Mouse (Mus musculus) forebrain, embryonic 16.5 days (tissue): ENCODE measurements around the gene Chmp3. TPM values are rescaled to one million over a fixed set of nuclear protein-coding genes. Genes with fewer than 3 reads are reported as not detected.

ENCODE experiments used
- ATAC-seq: fragments of 200-750 bp; cut with Nextera tagmentation; 2 replicates; pipeline ENCODE4 v1.8.0; 2017; ENCODE audit warnings: mild to moderate bottlenecking, moderate library complexity
- H3K27ac ChIP-seq: fragments of 300-500 bp; sonication (generic); 2 replicates; pipeline ENCODE4 v1.5.1; 2014; ENCODE audit warnings: low read length, control low read depth
- H3K27me3 ChIP-seq: fragments of 300-500 bp; sonication (generic); replicated peaks from 2 replicates; pipeline ENCODE4 v1.6.1; 2014; ENCODE audit warnings: low read length; ENCODE audit not compliant: control insufficient read depth, insufficient read depth
- H3K36me3 ChIP-seq: fragments of 300-500 bp; sonication (generic); 2 replicates; pipeline ENCODE4 v1.6.1; 2014; ENCODE audit not compliant: control insufficient read depth, insufficient read depth
- H3K4me1 ChIP-seq: fragments of 300-500 bp; sonication (generic); replicated peaks from 2 replicates; pipeline ENCODE4 v1.6.1; 2014; ENCODE audit warnings: low read length; ENCODE audit not compliant: control insufficient read depth, insufficient read depth
- H3K4me2 ChIP-seq: fragments of 300-500 bp; sonication (generic); 2 replicates; pipeline ENCODE4 v1.6.1; 2014; ENCODE audit warnings: mild to moderate bottlenecking, low read length, control low read depth
- H3K4me3 ChIP-seq: fragments of 300-500 bp; sonication (generic); replicated peaks from 2 replicates; pipeline ENCODE4 v1.5.1; 2014; ENCODE audit warnings: mild to moderate bottlenecking, low read length, control low read depth
- H3K9ac ChIP-seq: fragments of 300-500 bp; sonication (generic); replicated peaks from 2 replicates; pipeline ENCODE4 v1.6.1; 2014; ENCODE audit warnings: low read depth, low read length, control low read depth
- H3K9me3 ChIP-seq: fragments of 300-500 bp; sonication (generic); 2 replicates; pipeline ENCODE4 v1.6.1; 2016; ENCODE audit warnings: low read length; ENCODE audit not compliant: control insufficient read depth
- WGBS: fragments of 180-500 bp; shearing (Covaris S2); extraction: QIAGEN DNeasy Blood & Tissue Kit; methylation state at CpG from one replicate; pipeline ENCODE4 v1.1.7; 2014; 5-methylcytosine and 5-hydroxymethylcytosine counted together
- polyA plus RNA-seq: library from polyadenylated mRNA; unstranded; fragments of >200 nt; fragmentation: Nextera tagmentation; extraction: Ambion mirVana; gene quantifications from 2 replicates; pipeline ENCODE4 v1.2.1, GENCODE M21; 2015

Gene Chmp3
- polyA plus RNA-seq, 1 experiment from 2014 or later = 66.8 TPM

- peaks cover 7% of the 10 kb centered on the region for H3K4me1 ChIP-seq
- no peak overlapping the region for H3K9ac ChIP-seq
- no peak overlapping the region for H3K4me2 ChIP-seq
- H3K27me3 ChIP-seq = no peaks in the 10 kb centered on the region
- H3K9me3 ChIP-seq = no peaks in the 10 kb centered on the region
- peaks cover 47% of the 10 kb centered on the region for H3K36me3 ChIP-seq
- H3K27ac ChIP-seq = no peak overlapping the region
- no peak overlapping the region for H3K4me3 ChIP-seq
- ATAC-seq = no peak
These were observed 81.1 kb downstream of the Chmp3 start for GRCm38 (mm10) chr6:71624723-71625122.

DNA sequence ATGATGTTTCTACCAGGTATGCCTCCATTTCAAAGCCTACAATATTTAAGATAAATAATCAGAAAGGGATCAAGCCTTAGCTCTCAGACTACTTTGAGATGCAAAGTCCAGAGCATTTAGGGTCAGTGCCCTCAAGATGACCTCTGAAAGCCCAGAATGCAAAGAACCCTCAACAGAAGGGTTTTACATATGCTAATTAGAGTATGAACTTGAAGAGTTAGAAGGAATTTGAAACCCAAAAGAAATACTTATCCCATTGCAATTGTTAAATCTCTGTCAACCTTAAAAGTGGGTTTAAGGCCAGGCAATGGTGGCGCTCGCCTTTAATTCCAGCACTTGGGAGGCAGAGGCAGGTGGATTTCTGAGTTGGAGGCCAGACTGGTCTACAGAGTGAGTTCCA, 82.4 kb downstream of the Chmp3 start:
- WGBS = 74% methylated on average over 2 of the region's 2 CpGs
- Histone ChIP-seq H3K4me3 (no peak overlapping the region), H3K36me3 (peaks cover 41% of the 10 kb centered on the region)

GRCm38 (mm10) chr6:71627325-71627724, 83.7 kb downstream of the Chmp3 start:
- H3K36me3 ChIP-seq = peaks cover 37% of the 10 kb centered on the region

More for the DNA sequence above, 82.4 kb downstream of the Chmp3 start:
- Histone ChIP-seq H3K27me3 (no peaks in the 10 kb centered on the region), H3K4me1 (peaks cover 16% of the 10 kb centered on the region), H3K9me3 (no peaks in the 10 kb centered on the region), H3K4me2 (no peak overlapping the region), H3K9ac (no peak overlapping the region), H3K27ac (no peak overlapping the region)
- ATAC-seq = no peak

DNA sequence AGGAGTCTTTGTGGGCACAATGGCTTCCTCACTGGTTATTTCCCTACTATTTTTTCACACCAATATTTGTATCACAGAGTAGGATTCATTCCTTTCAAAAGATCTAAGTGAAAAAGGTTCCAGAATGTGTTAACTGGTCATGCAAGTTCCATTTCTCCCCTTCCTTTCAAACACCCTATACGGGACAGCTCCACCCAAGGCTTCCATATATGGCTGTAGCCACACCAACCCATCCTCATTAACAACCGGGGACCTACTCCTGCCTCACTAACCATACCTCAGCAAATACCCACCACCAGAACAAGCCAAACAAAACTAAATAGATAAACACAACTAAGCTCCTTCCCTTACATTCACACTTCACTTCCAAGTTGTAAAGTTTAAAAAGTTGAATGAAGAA, 87.6 kb downstream of the Chmp3 start:
- Histone ChIP-seq H3K4me1 (peaks cover 24% of the 10 kb centered on the region), H3K27ac (no peak overlapping the region), H3K9ac (no peak overlapping the region), H3K36me3 (peaks cover 17% of the 10 kb centered on the region), H3K9me3 (no peaks in the 10 kb centered on the region), H3K4me3 (peak overlapping the region; percentile 89), H3K4me2 (peak overlapping the region; percentile 70), H3K27me3 (no peaks in the 10 kb centered on the region)
- no peak for ATAC-seq
- WGBS = 12% methylated on average over 2 of the region's 2 CpGs

More at GRCm38 (mm10) chr6:71627325-71627724, 83.7 kb downstream of the Chmp3 start:
- Histone ChIP-seq H3K27ac (no peak overlapping the region), H3K9me3 (no peaks in the 10 kb centered on the region), H3K4me1 (peaks cover 24% of the 10 kb centered on the region), H3K27me3 (no peaks in the 10 kb centered on the region), H3K4me3 (no peak overlapping the region), H3K4me2 (no peak overlapping the region), H3K9ac (no peak overlapping the region)
- ATAC-seq = no peak

- no peak for ATAC-seq
- Histone ChIP-seq H3K36me3 (peaks cover 13% of the 10 kb centered on the region), H3K27ac (peak overlapping the region; percentile 100), H3K9ac (peak overlapping the region; percentile 91), H3K9me3 (no peaks in the 10 kb centered on the region), H3K4me3 (peak overlapping the region; percentile 89), H3K4me1 (peaks cover 24% of the 10 kb centered on the region), H3K4me2 (peak overlapping the region; percentile 70), H3K27me3 (no peaks in the 10 kb centered on the region)
- 2% methylated on average over 41 of the region's 42 CpGs for WGBS
These were observed 88.3 kb downstream of the Chmp3 start for GRCm38 (mm10) chr6:71631706-71632461.

Other genes with a start within 250 kb of the Chmp3 start
- gene Smyd1, start 221.6 kb upstream of the Chmp3 start, polyA plus RNA-seq = 0.07 and 0.25 TPM in 2 replicates
- not detected in 2 replicates for gene Cd8b1, start 221.0 kb upstream of the Chmp3 start, polyA plus RNA-seq
- not detected in 2 replicates for gene Cd8a, start 170.4 kb upstream of the Chmp3 start, polyA plus RNA-seq
- 8.4 and 9.4 TPM in 2 replicates for gene Rmnd5a, start 103.2 kb upstream of the Chmp3 start, polyA plus RNA-seq
- 22.1 and 24.8 TPM in 2 replicates for gene Rnf103, start 49.9 kb upstream of the Chmp3 start, polyA plus RNA-seq
- 60.1 and 67.5 TPM in 2 replicates for gene Kdm3a, start 89.2 kb downstream of the Chmp3 start, polyA plus RNA-seq
- 217 and 239 TPM in 2 replicates for gene Reep1, start 163.8 kb downstream of the Chmp3 start, polyA plus RNA-seq